Mouse (Mus musculus) A20 (cell line): ENCODE measurements at regions not wholly inside any gene's neighbourhood (a gene's known extent, or its start where the extent isn't known, plus 50 kb on each side); places are given as distances from the start of the nearest gene placed in this dataset.

Experiments
- DNase-seq: peaks from one replicate; pipeline ENCODE4 v3.0.0-alpha.2; 2011; ENCODE audit warnings: low read depth, low spot score

DNA sequence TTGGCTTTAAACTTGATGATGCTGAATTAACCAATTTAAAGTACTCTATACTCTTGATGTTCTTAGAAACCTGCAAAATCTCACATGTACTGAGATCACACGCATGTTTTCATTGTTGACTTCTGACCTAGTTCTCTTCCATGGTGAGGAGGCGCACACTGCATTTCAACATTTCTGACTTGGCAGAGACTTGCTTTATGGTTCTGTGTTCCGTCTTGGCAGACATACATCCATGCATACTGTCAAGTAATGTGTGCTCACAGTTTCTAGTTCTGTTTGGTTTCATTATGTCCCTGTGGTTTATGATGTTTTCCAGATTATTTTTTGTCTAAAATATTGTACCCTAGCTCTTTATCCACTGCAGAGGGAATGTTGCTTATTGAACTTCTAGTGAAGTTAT lies 198.5 kb downstream of the Gm11077 start:
- no peak for DNase-seq

DNA sequence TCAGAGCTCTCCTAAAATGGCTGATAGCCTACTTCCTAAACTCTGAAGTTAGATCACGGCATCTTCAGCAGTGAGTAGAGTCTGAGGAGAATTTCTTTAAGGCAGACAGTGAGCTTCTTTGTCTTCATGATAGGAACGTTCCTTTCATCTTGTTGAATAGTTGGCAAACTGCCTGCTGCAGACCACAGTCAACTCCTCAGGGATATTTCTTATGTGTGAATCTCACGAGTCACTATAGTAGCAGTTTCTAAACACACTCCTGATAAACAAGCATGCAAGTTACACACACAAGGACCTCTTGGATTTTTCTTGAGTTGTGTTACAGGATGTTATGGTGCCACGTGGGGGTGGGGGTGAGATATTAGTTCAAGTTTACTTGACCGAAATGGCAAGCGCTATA lies 205.2 kb downstream of the Gm11077 start:
- no peak for DNase-seq

DNA sequence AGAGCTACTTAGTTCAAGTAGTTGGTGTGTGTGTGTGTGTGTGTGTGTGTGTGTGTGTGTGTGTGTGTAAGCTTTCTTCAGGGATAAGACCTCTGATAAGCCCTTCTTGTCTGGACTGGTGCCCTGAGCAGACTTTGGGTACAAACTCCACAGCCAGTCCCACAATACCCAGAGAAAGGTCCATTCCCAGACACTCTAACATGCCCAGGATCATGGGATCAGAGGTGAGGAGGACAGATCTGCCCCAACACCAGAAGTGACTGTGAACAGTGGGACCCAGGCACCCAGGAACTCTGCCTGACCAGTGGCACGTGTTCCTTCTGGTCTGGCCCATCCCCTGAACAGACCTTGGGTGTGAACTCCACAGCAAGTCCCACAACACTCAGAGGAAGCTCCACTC lies 208.9 kb downstream of the Gm11077 start:
- DNase-seq = no peak

DNA sequence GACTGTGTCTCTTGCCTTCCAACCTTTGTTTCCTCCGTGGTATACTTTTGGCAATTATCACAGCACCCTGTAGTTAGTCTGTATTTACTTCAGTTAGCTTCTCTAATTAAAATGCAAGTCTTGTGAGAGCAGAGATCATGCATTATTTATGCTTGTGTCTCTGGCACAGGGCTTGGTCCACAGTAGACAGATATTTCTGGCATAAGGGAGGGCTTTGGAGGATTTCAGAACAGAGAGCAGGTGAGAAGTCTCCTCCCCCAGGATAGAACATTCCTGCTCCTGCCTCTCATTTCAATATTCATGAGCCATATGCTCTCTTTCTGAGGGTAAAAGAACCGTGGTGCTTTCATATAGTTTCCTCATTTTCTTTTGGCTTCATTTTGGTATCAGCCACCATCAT lies 217.6 kb downstream of the Gm11077 start:
- no peak for DNase-seq

DNA sequence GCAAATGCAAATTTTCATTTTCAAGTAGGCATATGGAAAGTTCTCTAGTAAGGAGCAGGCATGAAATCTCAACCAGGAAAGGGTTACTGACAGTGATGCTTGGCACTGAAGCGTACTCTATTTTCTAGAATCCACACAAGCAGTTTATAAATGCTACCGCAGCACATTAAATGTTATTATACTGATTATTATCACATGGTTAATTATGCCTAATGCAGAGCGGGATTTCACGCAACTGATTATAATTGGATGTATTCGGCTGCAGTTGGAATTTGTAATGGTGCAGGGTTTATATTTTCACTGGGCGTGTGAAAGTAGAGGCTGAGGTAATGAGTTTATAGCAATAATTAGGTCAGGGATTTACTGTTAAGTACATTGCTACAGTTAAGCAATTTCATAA lies 221.4 kb downstream of the Gm11077 start:
- no peak for DNase-seq

- no peak for DNase-seq
These were observed 224.2 kb downstream of the Gm11077 start for GRCm38 (mm10) chr6:140953256-140953655.

- no peak for DNase-seq
These were observed 224.6 kb downstream of the Gm11077 start for GRCm38 (mm10) chr6:140953721-140954120.

DNA sequence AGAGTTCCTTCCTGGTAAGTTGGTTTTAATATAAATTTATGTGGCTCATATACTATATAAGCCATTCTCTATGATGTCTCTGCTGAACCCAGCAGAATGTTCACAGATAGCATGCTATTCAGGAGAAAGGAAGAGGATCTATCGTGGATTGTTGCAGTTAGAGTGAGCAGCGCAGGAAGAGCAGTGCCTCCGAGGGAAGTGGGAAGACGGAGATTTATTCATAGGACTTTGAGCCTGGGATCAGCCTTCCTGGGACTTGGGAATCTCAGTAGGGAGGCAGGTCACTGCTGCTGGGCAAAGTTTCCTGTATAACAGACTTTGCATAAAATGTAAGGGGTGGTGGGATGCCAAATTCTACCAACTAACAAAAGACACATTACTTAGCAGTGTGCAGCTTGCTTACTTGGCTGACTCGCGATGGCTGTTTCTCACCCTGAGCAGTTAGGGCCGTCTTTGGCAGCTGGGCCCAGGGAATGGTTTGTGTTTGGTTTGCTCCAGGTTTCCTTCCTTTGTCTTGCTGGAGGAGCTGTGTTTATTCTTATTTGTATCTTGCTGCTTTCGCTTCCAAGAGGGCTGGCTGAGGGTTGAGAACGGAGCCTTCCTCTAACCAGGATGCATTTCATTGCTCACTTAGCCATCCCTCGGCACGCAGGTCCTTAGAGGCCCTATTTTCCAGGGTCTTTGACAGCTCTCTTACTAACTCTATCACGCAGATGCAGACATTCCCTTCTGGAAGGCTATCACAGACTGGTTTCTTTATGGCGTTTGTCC lies 226.9 kb downstream of the Gm11077 start:
- DNase-seq = no peak

- DNase-seq = no peak
These were observed 227.4 kb downstream of the Gm11077 start for GRCm38 (mm10) chr6:140956522-140956863.

- no peak for DNase-seq
These were observed 232.9 kb downstream of the Gm11077 start for GRCm38 (mm10) chr6:140961987-140962386.

- DNase-seq = no peak
These were observed 233.5 kb downstream of the Gm11077 start for GRCm38 (mm10) chr6:140962563-140962962.

GRCm38 (mm10) chr6:140973732-140974131 lies 244.6 kb downstream of the Gm11077 start:
- DNase-seq = no peak

- no peak for DNase-seq
These were observed 247.9 kb downstream of the Gm11077 start for GRCm38 (mm10) chr6:140976989-140977388.

GRCm38 (mm10) chr6:140983610-140984009 lies 254.5 kb downstream of the Gm11077 start:
- DNase-seq = no peak

DNA sequence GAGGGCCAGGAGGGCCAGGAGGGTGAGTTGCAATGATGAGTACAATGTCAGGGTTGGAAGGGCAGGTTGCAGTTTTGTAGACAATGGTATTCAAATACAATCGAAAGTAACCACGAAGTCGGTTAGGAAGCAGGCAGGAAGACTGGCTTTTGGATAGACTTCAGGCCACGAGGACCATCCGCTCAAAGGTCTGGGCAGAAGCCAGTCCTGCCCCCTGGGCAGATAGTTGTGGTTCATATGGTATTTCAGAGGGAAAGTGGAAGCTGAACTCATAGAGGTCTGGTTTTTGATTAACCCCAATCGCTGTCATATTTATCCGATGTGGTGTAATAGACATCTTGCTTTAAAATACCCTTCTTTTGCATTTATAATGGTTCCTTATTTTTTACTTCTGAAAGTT lies 255.2 kb downstream of the Gm11077 start:
- DNase-seq = no peak

- DNase-seq = no peak
These were observed 255.2 kb upstream of the Pde3a start for GRCm38 (mm10) chr6:140993643-140994580.

GRCm38 (mm10) chr6:140995340-140996135 lies 253.5 kb upstream of the Pde3a start:
- no peak for DNase-seq

DNA sequence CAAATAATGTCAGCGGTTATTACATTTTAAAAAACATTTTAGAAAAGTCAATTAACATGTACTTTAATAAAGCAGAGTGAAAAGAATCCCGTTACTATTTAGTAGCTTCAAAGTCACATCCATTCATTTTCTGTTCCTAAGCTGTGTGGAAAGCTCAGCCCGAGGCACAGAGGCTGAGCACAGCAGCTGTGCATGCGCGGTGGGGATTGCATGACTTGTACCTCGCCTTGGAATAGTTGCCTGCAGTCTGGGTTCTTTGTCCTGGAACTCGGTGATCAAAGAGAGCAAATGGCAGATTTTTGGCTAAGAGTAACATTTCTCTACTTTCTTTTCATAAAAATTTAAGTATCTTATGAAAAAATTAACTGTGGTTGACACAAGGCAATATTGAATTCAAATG lies 251.0 kb upstream of the Pde3a start:
- no peak for DNase-seq

DNA sequence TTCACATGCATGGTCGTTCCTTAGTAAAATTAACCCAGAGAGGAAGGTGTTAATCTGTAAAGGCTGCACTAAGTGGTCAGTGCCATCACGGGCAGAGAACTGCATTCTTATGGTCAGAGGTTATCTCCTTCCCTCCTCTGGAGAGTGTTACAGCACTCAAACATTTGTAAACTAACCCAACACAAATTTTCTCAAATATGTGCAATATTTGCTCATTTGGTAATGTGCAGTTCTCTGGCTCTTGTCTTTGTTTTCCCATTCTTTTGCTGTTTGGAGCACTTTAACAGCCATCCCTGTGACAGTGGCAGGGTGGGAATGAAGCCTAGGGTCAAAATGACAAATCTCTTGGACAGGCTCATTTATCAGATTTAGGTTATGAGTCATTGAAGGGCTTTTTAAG lies 248.5 kb upstream of the Pde3a start:
- no peak for DNase-seq

DNA sequence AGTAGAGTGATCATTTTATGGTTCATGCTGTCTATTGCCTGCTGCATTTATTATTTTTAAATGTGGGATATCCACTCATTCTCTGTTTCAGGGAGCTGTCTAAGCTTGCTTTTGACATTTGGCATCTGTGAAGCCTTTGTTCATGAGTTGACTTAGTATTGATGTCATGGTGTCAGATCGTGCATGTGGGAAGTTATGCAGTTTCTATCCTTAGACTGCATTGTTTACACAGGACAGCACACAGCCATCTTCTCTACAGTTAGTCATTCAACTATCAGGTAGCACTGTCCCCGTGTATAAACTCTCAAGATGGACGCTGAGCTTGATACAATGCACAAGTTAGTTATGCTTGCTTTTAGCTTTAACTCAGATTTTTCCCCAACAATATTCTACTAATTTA lies 247.8 kb upstream of the Pde3a start:
- DNase-seq = no peak

- DNase-seq = no peak
These were observed 233.9 kb upstream of the Pde3a start for GRCm38 (mm10) chr6:141015055-141015681.

DNA sequence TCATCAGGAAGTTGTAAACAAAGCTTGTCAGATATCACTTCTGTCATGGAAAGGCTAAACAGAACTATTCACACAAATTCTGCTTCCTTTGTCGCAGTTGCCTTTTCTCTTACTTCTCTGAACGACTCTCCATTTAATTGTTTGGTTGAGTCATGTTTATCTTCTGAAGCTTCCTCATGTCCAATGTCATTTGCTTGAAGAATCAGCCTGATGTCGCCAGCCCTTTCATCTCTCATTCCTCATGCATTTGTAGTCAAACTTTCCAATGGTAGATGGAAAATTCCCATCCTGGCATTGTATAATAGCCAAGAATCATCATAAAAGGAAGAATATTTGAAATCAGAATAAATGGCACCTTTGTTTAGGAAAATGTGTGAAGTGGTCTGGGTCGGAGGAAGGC lies 225.6 kb upstream of the Pde3a start:
- DNase-seq = no peak
